Mouse (Mus musculus) urinary bladder, adult 18-20 months (tissue): ENCODE data around the gene Ptpn7.

Source experiments
- DNase-seq, 2 experiments: peaks; one replicate each; pipeline ENCODE4 v3.0.0; 2022; ENCODE audit warnings: low spot score in 2 of 2, mixed read lengths in 2 of 2

Ptpn7 gene

DNA sequence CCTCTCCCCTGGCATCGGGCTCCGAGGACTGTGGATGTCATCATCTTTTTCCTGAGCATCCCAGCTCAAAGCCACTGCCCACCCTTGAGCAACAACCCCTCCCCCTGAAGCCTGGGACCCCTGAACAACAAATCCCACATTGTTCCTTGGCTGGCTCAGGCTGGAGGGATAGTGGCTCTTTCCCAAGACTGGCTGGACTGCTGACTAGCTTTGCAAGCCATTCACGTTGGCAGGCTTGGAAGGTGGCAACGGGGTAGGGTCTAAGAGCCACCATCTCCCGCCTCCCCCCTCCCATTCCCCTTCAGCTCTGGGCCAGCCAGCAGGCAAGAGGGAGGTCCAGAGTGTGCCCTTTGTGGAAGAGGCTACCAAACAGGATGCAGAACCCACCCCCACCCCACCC is 26.1 kb downstream of the Ptpn7 start:
- DNase-seq, result no peak

GRCm38 (mm10) chr1:135159074-135159473 is 26.6 kb downstream of the Ptpn7 start:
- DNase-seq, result no peak

- DNase-seq, result no peak
Observed at GRCm38 (mm10) chr1:135159556-135160123, 27.1 kb downstream of the Ptpn7 start.

DNA sequence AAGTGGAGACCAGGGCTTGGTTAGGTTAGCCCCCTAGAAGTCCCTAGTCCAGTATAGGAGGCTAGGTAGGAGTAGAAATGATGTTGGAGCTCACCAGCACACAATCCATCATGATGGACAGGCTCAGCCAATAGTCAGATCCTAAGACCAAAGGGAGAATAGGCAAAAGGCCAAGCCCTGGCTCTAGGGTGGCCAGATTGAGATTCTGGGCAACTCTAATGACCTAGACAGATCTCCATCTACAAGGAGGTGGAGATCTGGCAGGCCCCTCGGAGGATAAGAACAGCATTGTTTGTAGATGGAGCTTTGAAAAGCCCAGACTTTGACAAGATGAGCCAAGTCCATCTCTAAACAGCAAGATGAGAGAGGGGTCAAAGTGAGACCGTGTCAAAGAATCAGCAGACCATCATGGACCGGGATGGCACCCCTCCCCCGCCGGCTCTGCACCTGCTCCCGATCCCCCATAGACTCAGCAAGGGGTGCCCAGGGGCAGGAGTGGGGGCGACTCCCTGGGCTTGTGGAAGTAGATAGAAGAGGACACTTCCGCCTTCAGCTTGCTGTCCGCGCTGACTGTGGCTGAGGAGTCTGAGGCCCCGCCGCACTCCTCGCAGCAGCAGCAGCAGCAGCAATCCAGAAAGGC is 28.0 kb downstream of the Ptpn7 start:
- DNase-seq, result no peak

DNA sequence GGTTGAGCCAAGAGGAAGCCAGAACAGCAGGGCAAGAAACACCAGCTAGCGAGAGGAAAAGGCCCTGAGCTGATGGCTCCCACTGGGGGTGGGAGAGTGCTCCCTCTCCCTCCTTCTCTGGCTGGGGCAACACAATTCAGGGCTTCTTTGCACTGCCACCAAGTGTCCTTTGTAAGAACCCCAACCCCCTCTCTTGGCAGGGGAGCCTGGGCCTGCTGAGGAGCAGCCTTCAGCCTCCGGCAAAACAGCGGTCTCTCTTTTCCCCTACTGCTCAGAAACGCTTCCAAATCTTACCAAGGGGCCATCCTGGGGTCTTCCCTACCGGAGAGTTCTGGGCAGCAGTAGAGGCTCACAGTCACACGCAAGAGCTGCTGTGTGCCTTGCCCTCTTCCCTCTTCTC is 30.2 kb downstream of the Ptpn7 start:
- no peak for DNase-seq

DNA sequence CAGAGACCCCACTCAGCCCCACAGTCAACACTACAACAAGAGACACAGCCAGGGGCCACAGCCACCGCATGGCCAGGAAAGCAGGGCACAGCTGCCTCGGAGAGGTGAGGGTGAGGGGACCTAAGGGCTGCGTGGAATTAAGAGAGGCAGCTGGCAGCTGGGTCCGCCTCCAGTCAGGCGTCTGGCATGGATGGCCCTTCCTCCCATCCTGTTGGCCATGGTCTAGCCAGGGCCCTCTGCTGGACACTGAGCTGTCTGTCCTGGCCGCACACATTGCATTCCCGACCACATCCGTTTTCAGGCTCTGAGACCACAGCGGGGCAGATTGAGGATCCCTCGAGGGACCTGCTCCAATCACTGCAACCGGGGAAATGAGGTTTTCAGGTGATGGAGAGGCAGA is 34.9 kb downstream of the Ptpn7 start, which contains the start of gene Gpr37l1:
TSS of gene Gpr37l1 (minus strand) at position 247 of the 400 bp plus-strand sequence.
- no peak for DNase-seq

DNA sequence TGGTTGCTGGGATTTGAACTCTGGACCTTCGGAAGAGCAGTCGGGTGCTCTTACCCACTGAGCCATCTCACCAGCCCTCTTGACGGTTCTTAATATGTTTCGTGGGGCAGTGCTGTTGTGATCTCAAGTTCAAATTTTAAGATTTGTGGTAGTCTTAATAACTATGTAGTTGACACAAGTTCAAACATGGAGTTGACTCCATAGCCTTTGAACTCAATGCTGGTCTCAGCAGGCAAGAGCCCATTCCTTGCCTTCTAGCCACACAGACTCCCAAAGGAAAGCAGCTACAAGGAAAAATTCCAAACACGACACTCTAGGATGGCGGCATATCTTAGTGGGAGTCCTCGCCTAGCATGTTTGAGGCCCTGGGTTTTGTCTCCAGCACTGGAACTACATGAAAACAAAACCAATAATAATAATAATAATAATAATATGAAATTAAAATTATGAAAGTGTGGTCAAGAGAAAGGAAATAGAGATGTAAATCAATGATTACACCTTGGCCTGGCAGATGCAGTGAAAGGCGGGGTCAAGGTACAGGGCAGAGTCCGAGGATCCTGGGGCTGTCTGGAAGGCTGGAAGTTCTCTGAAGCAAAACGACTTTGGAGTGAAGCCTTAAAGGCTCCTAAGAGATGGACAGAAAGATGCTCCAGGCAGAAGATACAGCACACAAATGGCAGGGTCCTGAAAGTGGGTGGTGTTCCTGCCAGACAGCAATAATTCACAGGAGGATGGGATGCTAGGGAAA is 36.1 kb downstream of the Ptpn7 start:
- DNase-seq, result no peak

DNA sequence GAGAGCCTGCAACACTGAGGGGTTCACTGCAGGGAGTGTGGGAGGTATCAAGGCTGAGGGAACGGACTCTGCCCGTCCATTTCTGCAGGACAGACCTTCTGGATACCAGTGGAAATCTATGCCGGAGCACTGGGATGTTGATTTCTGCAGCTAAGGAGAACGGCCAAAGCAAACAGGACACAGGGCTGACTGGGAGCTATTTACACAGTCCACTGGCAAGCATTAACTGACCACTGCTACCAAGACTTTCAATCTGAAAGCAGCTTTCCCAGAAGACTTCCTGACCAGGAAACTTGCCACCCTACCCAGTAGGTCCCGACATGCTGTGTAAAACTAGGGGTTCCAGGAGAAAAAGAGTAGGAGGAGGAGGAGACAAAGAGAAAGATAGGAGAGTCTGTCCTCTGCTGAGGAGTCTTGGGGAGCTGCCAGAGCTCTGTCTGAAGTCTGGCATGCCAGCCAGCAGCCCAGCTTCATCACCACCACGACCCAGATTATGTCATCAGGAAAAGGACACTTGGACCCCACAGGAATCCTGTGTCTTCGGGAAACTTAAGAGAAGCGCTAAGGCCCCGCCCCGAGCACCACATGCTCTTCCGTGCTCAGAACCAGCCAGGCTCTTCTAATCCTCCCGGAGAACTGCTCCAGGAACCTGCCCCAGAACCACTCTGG is 37.2 kb downstream of the Ptpn7 start:
- DNase-seq, result no peak

DNA sequence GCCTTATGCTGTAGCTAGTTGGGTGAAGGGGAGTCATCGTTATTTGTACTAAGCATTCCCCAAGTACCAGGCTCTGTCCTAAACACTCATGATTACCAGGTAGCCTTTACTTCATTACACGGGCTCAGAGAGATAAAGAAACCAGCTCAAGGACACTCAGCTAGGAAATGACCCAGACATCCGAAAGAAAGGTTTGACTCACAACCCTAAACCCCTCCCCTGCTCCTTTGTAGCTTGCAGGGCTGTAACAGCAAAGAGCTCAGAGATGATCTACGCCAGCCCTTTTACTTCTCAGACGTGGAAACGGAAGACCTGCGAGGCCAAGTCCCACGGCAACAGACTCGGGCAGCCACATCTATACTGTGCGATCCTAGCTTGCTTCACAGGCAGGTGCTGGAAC is 37.8 kb downstream of the Ptpn7 start:
- DNase-seq, result no peak

GRCm38 (mm10) chr1:135171202-135171601 is 38.7 kb downstream of the Ptpn7 start:
- no peak for DNase-seq

DNA sequence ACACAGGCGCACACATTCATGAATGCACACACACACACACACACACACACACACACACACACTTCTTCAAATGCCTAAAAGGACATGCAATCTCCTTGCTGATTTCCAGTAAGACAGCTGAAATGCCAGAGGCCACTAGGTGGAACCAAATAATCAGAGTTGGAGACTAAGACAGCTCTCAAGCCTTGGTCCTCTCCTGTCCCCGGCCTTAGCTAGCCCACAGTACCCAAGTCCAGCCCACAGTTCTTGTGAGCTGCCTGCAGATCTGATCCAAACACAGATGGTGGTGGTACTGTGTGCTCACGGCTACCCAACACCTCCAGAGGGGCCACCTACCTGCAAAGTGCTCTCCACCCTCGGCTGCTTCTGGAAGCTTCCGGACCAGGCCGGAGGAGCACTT is 39.5 kb downstream of the Ptpn7 start:
- DNase-seq, result peak in 1 of 2 experiments; percentile 34

- DNase-seq, result no peak
Observed at GRCm38 (mm10) chr1:135173311-135173710, 40.8 kb downstream of the Ptpn7 start.

DNA sequence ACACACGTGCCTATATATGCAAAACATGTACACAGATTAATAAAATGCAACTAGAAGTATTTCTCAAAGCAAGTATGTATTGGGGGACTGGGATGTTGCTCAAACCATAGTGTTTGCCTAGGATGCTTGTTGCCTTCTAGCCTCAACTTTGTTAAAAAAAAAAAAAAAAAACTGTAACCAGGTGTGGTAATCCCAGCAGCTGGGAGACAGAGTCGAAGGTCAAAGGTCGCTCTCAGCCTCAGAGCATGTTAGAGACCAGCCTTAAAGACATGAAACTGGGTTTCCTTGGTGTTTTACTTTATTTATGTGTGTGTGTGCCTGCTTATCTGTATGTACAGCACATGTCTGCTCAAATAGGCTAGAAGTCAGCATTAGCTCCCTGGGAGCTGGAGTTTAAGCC is 42.7 kb downstream of the Ptpn7 start:
- DNase-seq, result no peak

DNA sequence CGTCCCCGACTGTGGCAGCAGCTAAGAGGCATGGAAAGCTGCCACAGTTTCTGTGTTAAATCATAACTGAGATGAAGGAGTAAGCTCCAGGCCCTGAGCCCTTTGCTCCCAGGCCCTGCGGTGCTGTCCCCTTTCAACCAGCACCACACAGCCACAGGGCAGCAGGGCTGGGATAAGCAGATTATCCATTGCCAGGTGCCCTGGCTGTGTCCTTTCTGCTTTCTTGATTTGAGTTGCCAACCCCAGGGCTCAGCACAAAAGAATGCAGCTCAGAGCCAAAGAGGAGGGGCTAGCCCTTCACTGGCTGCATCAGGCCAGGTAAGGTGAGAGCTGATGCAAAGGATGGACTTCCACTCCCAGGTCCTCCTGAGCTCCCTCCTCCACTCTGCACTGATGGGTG is 45.2 kb downstream of the Ptpn7 start:
- no peak for DNase-seq

DNA sequence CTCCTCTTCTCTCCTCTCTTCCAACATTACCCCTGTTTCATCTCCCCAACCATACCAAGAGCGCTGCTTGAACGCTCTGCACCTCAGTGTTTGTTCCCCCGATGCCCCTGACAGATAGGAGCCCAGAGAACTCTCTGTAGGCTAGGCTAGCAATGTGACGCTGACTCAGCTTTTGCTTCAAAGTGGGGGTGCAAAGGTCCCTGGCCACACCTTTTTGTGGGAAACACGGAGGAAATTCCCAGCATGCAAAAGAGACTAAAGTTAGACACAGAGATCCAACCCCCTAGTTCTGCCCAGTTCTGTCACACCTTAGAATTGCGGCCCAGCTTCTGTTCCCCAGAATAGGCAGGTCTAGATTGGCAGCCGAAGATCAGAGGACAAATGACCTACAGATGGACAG is 46.4 kb downstream of the Ptpn7 start:
- no peak for DNase-seq

- peak; percentile 29 to 54 for DNase-seq
Observed at GRCm38 (mm10) chr1:135180830-135181229, 48.3 kb downstream of the Ptpn7 start.

- no peak for DNase-seq
Observed at GRCm38 (mm10) chr1:135181275-135181674, 48.8 kb downstream of the Ptpn7 start.

GRCm38 (mm10) chr1:135181880-135182623 is 49.6 kb downstream of the Ptpn7 start:
- no peak for DNase-seq

DNA sequence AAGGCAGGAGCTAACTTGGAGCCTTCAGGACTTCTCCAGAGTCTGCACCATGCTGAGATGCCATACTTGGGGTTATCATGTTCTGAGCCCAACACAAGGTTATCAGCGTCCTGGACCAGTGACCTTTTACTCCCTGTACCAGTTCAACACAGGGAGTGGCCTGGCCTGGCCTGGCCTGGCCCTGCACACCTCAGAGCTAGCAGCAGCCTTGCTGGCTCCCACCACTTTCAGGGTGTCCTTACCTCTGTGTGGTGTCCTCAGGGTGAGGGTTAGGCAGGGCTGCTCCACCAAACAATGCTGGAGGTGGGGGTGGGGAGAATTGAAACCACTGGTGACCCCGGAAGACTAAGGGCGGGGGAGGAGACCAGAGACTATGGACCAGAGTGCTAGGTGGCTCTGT is 50.5 kb downstream of the Ptpn7 start:
- DNase-seq, result no peak

- peak; percentile 44 to 75 for DNase-seq
Observed at GRCm38 (mm10) chr1:135183448-135183847, 50.9 kb downstream of the Ptpn7 start.

- no peak for DNase-seq
Observed at GRCm38 (mm10) chr1:135183941-135184570, 51.6 kb downstream of the Ptpn7 start.
